Mouse (Mus musculus) mouse embryonic stem cell (cell line): Measurements from ENCODE around the gene Trim45.

Experiments
- in situ Hi-C, 2 experiments: fragments of 300-500 bp; cut with MboI; formaldehyde crosslinking; loops; 1 replicate in 1 of 2; 3 replicates in 1 of 2; pipeline ENCODE4 v1.14.3; 2019 to 2020; ENCODE audit warnings: low sequenced_read_pairs in 2 of 2, low pct_unique_long_range_greater_than_20kb in 1 of 2, mixed read lengths in 1 of 2; ENCODE audit not compliant: unreplicated experiment in 1 of 2

Trim45 gene

DNA sequence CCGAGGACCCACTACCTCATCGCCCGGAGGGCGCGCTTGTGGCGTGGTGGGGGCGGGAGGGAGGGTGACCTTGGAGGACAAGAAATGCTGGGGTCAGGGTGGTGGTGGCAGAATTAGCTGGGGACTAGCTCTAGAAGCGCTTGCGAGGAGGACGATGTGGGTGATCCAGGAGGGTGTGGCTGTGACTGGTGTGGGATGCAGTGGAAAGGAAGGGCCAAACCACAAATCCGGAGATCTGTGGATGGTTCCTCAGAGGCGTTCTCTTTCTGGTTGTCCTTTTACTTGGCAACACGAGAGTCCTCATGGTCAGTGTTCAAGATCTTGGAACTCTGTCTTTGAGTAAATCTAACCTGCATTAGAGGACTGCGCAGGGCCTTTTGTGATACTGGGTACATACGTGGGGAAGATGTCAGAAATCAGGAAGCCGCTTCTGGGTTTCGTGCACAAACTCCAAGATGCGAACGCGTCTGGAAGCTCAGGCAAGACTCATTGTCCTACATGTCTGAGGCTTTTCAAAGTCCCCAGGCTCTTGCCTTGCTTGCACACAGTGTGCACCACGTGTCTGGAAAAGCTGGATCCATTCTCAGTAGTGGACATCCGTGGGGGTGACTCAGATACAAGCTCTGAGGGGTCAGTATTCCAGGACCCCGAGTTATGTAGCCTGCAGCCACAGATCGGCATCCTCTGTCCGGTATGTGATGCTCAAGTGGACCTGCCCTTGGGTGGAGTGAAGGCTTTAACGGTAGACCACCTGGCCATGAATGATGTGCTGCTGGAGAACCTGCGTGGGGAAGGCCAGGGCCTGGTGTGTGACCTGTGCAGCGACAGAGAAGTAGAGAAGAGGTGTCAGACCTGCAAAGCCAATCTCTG lies 739 bp downstream of the Trim45 start:
- in situ Hi-C loops = loop anchor here in 1 of 2 experiments (25.0 kb wide), 1 partner anchor 735 kb away; no protein-coding TSS in a partner anchor

DNA sequence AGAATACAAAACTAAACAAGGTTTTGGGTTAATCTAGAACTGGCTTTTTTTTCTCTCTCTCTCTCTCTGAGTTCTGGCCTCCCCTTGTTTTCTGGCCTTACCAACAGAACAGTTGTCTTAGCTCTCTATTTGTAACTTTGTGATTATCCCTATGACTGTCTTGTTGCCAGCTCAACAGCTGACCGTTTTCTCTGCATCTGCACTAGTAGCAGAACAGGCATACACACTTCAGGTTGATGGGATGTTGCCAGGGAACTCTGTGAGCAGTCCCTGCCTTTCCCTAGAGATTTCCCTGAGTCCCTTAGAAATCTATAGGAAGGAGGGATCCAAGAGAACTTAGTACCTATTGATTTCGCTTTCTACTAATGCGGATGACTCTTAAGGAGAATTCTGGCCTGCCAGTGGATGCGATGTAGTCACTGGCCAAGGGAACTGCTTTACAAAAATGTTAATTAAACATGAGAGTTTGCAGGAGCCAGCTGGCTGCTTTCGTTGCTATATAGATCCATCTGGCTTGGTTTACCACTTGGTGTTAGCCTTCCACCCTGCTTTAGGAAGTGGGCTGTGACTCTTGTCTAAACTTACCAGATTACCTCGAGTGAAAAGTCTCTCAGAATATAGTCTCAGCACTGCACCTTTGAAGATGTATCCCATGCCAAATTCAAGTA lies 2.2 kb downstream of the Trim45 start:
- in situ Hi-C loops = loop anchor here in 1 of 2 experiments (25.0 kb wide), 1 partner anchor 737 kb away; no protein-coding TSS in a partner anchor

DNA sequence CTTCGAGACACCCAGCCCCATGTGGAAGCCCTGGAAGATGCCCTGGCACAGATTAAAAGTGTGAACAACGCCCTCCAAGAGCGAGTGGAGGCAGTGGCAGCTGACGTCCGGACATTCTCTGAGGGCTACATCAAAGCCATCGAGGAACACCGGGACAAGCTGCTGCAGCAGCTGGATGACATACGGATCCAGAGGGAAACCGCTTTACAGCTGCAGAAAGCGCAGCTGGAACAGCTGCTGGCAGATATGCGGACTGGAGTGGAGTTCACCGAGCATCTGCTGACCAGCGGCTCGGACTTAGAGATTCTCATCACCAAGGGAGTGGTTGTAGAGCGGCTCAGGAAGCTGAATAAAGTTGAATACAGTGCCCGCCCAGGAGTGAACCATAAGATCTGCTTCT lies 3.2 kb downstream of the Trim45 start:
- in situ Hi-C loops = no loop called here

DNA sequence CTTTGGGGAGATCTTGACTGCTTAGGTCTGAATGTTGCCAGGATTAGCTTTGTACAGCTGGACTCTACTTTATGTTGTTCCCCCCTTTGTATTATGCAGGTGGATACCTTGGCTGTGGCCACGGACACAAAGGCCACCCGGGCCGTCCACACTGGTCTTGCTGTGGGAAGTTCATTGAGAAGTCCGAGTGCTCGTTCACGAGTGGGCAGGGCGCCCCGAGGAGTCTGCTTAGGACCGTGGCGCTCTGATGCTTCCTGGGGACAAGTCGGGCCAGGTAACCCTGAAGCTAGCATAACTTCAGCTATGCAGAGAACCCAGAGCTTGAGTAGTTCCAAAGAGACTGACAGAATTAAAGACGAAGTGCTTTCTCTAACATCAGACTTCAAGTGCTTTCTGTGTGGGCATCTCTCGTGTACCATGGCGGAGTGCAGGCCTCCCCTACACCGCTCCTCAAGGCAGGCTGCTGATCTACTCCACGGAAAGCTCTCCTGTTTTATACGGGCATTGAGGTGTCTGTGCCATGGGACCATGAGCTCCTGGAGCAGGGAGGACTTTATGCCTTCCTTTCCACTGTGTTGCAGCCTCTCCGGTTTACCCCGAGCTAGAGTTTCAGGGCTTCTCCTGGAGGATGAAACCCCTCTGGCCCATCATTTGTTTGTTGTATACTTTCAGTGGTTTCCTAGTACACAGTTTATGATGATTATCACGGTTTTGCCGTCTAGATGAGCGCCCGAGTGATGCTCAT lies 9.5 kb downstream of the Trim45 start:
- in situ Hi-C loops = no loop called here

DNA sequence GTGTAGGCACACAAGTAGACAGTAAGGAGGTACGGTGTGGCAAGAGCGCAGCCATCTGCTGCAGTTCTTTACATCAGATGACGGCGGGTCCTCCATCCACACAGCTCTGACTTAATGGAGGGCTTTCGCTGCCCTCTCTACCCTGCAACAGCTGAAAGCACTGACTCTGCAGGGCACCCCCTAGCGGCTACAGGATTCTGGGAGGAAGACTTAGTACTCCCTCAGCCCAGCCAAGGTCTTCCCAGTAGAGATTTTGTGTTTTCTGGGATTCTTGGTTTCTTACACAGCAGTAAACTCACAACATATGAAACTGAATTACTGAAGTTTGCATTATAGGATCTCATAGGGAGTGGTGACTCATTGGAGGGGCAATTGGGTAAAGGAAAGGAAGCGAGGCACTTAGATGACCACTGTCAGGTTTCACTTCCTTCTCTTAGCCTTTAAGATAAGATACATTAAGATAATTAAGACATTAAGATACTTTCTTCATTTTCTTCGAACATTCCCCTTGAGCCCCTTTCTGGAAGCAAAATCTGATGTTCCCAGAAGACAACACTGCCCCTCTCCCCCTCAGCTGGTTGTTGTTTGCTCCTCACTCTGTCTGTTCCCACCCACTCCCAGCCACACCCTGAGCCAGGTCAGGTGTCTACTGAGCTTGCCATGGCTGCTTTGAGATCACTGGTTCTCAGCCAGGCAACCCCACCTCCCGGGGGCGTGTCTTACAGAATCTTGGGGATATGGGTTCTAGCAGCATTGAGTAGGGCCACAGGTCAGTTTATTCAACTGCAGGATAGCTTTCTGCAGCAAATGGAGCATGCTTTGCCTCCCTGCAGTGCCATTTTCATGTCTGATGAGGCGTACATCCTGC lies 10.3 kb downstream of the Trim45 start:
- in situ Hi-C loops = no loop called here

DNA sequence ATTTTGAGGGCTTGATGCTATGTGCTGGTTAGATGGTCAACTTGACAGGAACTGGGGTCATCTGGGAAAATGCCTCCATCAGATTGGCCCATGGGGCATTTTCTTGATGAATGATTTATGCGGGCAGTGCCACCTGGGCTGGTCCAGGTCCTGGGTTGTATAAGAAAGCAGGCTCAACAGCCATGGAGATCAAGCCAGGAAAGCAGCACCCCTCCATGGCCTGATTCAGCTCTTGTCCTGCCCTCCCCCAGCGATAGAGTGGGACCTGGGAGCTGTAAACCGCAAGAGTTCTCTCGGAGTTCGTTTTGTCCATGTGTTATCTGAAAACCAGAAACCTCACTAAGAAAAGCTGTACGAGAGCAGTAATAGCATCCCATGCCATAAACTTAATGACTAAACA lies 13.5 kb downstream of the Trim45 start:
- in situ Hi-C loops = no loop called here

DNA sequence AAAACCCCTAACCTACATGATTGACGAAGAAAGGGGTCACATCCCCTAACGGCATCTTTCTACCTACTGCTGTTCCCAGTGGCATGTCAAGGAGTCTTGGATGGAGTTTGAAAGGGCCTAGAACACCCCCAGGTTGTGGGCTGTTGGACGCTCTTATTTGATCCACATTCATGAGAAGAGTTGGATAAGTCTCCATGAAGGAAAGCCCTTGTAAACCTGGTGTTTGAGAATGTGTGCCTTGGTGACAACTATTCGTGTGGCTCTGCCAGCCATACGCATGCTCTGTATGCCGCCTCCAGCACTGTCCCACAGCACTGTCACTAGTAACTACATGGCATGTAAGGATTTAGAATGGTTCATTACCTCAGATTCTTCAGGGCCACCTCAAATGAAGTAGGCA lies 14.2 kb downstream of the Trim45 start:
- in situ Hi-C loops = no loop called here

DNA sequence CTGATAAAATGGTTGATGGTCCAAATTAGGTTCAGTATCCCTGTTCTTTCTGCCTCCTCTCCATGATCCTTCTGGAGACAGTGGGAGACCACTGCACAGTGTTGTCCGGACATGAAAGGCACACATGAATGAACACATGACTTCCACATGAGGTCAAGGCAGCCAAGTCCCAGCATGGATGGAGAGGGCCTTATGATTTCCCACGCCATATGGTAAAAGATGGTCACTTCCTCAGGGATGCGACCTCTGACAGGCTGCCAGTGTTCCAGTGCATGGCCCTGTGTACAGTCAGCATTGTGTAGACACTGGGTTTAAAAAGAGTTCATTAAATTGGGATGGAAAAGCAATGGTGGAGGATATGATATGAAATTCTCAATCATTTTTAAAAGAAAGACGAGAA lies 16.2 kb downstream of the Trim45 start:
- in situ Hi-C loops = no loop called here

DNA sequence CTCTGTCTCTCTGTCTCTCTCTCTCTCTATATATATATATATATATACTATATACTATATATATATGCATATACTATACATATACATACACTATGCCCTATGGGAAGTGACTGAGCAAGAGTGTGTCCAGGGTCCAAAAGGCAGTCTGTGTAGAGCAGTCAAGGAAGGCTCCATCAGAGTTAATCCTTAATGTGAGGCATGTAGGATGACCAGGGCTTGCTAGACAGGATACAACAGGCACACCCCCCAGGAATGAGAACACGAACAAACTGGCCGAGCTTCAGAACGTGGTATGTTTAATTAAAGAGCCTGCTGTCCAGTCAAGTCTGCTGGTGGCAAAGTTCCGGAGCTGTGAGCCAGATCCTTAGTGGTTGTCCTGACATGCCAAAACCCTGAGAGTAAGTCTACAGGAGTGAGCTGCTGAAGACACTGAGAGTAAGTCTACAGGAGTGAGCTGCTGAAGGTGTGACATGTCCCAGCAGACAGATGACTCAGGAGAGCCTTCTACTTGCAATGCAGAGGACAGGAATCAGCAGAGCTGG lies 18.6 kb downstream of the Trim45 start:
- in situ Hi-C loops = no loop called here

DNA sequence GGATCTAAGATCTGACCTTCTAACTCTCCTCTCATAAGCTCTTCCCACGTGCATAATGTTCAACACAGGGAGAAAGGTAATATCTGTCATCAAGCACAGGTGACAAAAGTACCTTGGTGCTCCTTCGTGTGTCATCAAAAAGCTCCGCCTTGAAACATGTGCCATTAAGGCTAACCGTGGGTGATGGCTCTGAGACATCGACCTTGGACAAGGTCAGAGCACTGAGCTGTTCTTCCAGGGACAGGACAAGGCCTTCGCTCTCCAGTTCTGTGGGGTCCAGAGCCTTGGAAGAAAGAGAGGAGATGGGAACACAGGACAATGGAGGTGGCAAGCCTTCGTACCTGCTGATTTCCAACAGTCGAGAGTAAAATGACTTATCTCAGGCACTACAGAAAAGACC lies 25.3 kb downstream of the Trim45 start:
- in situ Hi-C loops = no loop called here

DNA sequence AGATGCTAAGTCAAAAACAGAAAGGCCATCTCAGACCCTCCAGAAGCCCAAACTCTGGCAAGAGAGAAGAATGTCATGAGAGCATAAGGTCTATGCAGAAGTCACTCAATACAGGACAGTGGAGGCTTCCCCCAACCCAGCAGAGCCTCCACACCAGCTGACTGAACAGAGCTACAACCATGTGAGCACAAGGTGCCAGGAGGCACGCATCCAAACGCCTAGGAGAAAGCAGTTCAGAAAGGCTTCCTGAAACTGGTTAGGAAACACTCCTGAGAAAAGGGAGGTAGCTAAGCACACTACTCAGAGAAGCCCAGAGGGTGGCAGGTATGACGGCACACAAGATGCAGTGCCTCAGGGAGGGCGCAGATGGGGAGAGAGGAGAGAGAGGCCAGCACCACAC lies 29.5 kb downstream of the Trim45 start:
- in situ Hi-C loops = loop anchor here in 1 of 2 experiments (25.0 kb wide), 1 partner anchor 511 kb away; no protein-coding TSS in a partner anchor

DNA sequence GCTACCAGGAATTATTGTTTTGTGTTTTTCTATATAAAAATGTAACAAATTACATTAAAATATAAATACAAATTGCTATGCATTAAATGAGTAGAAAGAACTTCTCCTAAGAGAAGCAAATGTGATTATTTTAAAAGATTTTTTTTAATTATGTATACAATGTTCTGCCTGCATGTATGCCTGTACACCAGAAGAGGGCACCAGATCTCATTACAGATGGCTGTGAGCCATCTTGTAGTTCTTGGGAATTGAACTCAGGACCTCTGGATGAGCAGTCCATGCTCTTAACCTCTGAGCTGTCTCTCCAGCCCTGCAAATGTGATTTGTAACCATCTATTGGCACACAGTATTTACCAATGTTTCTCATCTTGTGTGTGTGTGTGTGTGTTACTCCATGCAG lies 32.6 kb downstream of the Trim45 start:
- in situ Hi-C loops = loop anchor here in 1 of 2 experiments (25.0 kb wide), 1 partner anchor 508 kb away; no protein-coding TSS in a partner anchor

DNA sequence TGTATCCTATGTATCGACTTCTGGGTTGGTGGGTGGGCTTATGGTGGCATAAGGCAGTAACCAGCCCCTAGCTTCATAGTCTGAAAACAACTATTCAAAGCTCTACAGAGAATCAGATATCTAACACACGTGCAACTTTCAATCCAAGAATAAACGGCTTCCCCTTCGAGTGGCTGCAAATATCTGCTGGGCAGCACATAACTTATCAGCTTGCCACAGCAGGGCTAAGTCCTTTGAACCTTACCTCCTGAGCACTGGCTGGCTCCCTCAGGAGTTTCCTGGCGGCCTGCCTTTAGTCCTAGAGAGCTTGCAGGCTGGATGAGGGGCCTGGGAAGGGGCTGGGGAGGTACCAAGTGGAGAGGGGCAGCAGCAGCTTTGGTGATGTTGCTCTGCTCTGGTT lies 39.0 kb downstream of the Trim45 start:
- in situ Hi-C loops = loop anchor here in 1 of 2 experiments (25.0 kb wide), 1 partner anchor 501 kb away; no protein-coding TSS in a partner anchor

DNA sequence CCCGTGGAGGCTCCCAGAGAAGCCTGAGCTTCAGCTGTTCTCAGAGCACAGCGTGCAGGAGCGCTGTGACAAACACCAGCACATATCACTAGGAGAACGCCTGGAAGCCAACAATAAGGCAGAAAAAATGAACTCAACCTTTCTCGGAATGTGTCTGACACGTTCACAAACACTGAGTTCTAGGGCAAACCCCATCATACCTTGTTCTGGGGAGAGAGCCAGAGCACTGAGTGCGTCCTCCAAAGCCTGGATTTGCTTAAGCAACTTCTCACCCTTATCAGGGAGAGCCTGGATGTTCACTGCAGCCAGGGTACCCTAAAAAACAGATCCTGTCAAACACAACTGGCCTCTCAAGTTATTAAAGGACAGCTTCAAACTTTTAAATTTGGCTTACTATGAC lies 39.5 kb downstream of the Trim45 start:
- in situ Hi-C loops = loop anchor here in 1 of 2 experiments (25.0 kb wide), 1 partner anchor 501 kb away; no protein-coding TSS in a partner anchor

DNA sequence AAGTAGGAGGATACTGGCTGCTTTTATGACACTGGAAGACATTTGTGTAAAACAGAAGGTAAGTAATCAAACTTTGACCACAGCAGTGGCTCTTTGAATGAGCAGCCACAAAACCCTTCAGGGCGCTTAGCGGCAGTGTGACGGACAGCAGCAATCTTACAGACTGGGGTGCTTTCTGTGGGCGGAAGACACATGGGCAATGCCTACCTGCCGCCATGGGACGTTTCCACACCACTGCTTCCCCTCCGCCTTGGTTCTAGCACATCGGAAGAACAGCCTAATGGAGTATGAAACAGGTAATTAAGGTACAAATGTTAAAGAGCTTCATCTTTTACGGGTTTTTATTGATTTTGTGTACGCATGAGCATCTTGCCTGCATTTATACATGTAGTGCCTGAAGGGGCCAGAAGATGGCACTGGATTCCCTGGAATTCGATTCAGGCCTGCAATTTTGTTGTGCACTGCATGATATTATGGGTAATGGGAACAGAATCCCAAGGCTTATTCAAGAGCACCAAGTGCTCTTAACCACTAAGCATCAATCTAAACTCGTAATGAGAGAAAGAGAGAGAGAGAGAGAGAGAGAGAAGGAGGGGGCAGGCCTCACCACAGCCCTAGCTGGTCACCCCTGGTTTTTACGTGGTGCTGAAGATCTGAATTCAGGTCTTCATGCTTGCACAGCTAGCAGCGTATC lies 42.0 kb downstream of the Trim45 start:
- in situ Hi-C loops = loop anchor here in 1 of 2 experiments (25.0 kb wide), 1 partner anchor 498 kb away; no protein-coding TSS in a partner anchor

DNA sequence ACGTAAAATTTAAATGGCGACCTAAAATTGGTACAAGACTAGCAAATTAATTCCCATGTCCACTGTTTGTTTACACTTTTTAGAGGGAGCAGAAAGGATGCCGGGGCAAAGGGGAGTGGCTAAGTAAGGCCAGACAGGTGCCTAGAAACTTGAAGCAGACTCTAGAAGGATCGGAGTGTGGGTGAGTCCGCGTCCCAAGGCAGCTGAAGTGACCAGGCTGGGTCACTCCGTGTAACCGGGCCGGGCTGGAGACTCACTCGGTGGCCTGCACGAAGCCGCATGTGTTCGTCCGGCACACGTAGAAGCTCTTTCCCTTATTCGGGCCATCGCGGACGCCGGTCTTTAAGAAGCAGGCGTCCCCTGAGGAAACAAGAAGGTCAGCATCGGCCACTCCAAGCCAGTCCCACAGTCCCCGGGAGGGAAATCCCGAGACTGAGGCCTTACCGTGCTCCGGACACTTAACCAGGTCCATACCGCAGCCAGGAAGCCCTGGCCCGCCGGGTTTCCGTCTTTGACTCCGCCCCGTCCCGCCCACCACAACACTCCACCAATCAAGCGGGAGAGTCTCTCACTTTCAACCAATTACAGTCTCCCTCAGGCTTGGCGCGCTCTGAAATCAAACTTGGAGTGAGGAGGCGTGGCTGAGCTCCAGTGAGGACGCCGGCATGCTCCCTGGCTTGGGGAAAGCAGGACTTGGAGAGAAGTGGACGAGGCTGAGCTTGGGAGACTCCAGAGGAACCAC lies 47.3 kb downstream of the Trim45 start, which contains the start of gene Ttf2:
Gene Ttf2 (minus strand): TSS at position 488 of the 742 bp plus-strand sequence.
- in situ Hi-C loops = loop anchor here in 1 of 2 experiments (25.0 kb wide), 1 partner anchor 493 kb away; no protein-coding TSS in a partner anchor
